Mouse (Mus musculus) MEL (cell line): ENCODE results near the gene Map2k1.

Experiments
- CHD1 ChIP-seq: IDR thresholded peaks from 2 replicates; pipeline ENCODE4 v1.6.1; 2012; ENCODE audit warnings: low read depth, mild to moderate bottlenecking, inconsistent platforms, low read length, improper control_type of control experiment
- CHD2 ChIP-seq: IDR thresholded peaks from 2 replicates; pipeline ENCODE4 v1.6.1; 2011; ENCODE audit warnings: low read length, improper control_type of control experiment
- CTCF ChIP-seq, 3 experiments: IDR thresholded peaks in 2 of 3; conservative IDR thresholded peaks in 1 of 3; 2 replicates each; pipeline ENCODE4 v1.5.1; 2011 to 2012; ENCODE audit warnings: low read length in 3 of 3, low read depth in 2 of 3, mild to moderate bottlenecking in 2 of 3, improper control_type of control experiment in 1 of 3, inconsistent platforms in 1 of 3, mixed read lengths in 1 of 3, moderate library complexity in 1 of 3; ENCODE audit not compliant: control insufficient read depth in 1 of 3, insufficient read depth in 1 of 3, poor library complexity in 1 of 3, severe bottlenecking in 1 of 3
- GABPA ChIP-seq: IDR thresholded peaks from 2 replicates; pipeline ENCODE4 v1.6.1; 2012; ENCODE audit warnings: low read depth, mild to moderate bottlenecking, inconsistent platforms, low read length, improper control_type of control experiment, moderate library complexity
- JUND ChIP-seq: IDR thresholded peaks from 2 replicates; pipeline ENCODE4 v1.6.1; 2011; ENCODE audit warnings: low read depth, mild to moderate bottlenecking, improper control_type of control experiment, low read length
- MEF2A ChIP-seq: IDR thresholded peaks from 2 replicates; pipeline ENCODE4 v1.6.1; 2014; ENCODE audit warnings: low read depth, mild to moderate bottlenecking, inconsistent platforms, low read length, improper control_type of control experiment; ENCODE audit not compliant: poor library complexity, insufficient replicate concordance, severe bottlenecking; ENCODE audit errors: extremely low read depth
- MXI1 ChIP-seq: IDR thresholded peaks from 2 replicates; pipeline ENCODE4 v1.6.1; 2011; ENCODE audit warnings: mild to moderate bottlenecking, low read depth, low read length, improper control_type of control experiment
- NELFE ChIP-seq: IDR thresholded peaks from 2 replicates; pipeline ENCODE4 v1.6.1; 2011; ENCODE audit warnings: low read depth, low read length, improper control_type of control experiment
- NRF1 ChIP-seq: IDR thresholded peaks from 2 replicates; pipeline ENCODE4 v1.6.1; 2014; ENCODE audit warnings: low read depth, mild to moderate bottlenecking, inconsistent platforms, low read length, improper control_type of control experiment, moderate library complexity; ENCODE audit not compliant: poor library complexity, insufficient read depth, severe bottlenecking
- POLR2A ChIP-seq, 2 experiments: IDR thresholded peaks; 2 replicates each; pipeline ENCODE4 v1.6.1; 2011 to 2012; ENCODE audit warnings: low read length in 2 of 2, mild to moderate bottlenecking in 2 of 2, control low read depth in 1 of 2, improper control_type of control experiment in 1 of 2, low read depth in 1 of 2, moderate library complexity in 1 of 2; ENCODE audit not compliant: control insufficient read depth in 1 of 2, insufficient read depth in 1 of 2, poor library complexity in 1 of 2
- SMC3 ChIP-seq: IDR thresholded peaks from 2 replicates; pipeline ENCODE4 v1.6.1; 2011; ENCODE audit warnings: low read depth, low read length, improper control_type of control experiment
- USF1 ChIP-seq: IDR thresholded peaks from 2 replicates; pipeline ENCODE4 v1.6.1; 2014; ENCODE audit warnings: low read depth, mild to moderate bottlenecking, inconsistent platforms, low read length, improper control_type of control experiment, moderate library complexity
- USF2 ChIP-seq, 2 experiments: IDR thresholded peaks; 2 replicates each; pipeline ENCODE4 v1.6.1; 2011 to 2012; ENCODE audit warnings: improper control_type of control experiment in 2 of 2, low read length in 2 of 2, borderline replicate concordance in 1 of 2, inconsistent platforms in 1 of 2, low read depth in 1 of 2, mild to moderate bottlenecking in 1 of 2; ENCODE audit not compliant: insufficient read depth in 1 of 2
- ZKSCAN1 ChIP-seq: IDR thresholded peaks from 2 replicates; pipeline ENCODE4 v1.6.1; 2012; ENCODE audit warnings: low read depth, mild to moderate bottlenecking, inconsistent platforms, low read length, improper control_type of control experiment, moderate library complexity

DNA sequence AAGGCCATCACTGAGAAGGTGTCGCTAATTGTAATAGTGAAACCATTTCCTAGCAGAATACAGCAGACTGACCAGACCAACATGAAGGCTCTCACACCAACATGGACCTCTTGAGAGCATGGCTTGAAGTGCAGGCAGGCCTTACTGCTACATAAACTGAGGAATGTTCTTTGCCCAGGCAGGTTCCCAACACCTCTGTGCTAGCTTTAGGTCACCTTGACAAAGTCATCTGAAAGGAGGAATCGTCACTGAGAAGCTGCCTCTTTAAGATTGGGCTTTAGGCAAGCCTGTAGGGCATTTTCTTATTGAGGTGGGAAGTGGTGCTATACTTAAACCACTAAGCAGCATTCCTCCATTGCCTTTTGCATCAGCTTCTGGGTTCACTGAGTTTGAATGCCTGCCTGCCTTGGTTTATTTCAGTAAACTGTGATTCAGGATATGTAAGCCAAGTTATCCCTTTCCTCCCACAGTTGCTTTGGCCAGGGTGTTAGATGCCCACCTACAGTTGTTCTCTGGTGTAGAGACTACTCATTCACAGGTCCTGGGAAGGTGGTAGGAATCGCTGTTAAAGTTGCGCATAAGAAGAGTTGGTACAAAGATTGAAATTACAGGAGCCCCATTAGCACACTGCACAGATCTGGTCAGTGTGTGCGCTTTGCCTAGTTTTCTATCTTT, 69.1 kb downstream of the Map2k1 start:
- no peak for TF ChIP-seq JUND
- no peak for TF ChIP-seq CHD1
- no peak for TF ChIP-seq POLR2A (IDR thresholded peaks at IDR 0.05; ENCODE audit: control insufficient read depth in 1 of 2, insufficient read depth in 1 of 2, low read depth in 1 of 2, low read length in 2 of 2, poor library complexity in 1 of 2)
- TF ChIP-seq GABPA, result no peak
- no peak for TF ChIP-seq CTCF (IDR thresholded peaks at IDR 0.05 in 2 of 3, conservative IDR thresholded peaks at IDR 0.05 in 1 of 3; ENCODE audit: control insufficient read depth in 1 of 3, insufficient read depth in 1 of 3, low read depth in 2 of 3, low read length in 3 of 3, poor library complexity in 1 of 3, severe bottlenecking in 1 of 3)
- TF ChIP-seq MXI1, result no peak
- no peak for TF ChIP-seq ZKSCAN1
- no peak for TF ChIP-seq SMC3
- no peak for TF ChIP-seq NELFE
- no peak for TF ChIP-seq MEF2A
- no peak for TF ChIP-seq NRF1
- no peak for TF ChIP-seq USF1
- TF ChIP-seq USF2 (IDR thresholded peaks at IDR 0.05; ENCODE audit: borderline replicate concordance in 1 of 2, insufficient read depth in 1 of 2, low read depth in 1 of 2, low read length in 2 of 2), result no peak
- TF ChIP-seq CHD2, result no peak
